Mouse (Mus musculus) forebrain, postnatal 0 days (tissue): ENCODE measurements around the gene Gm49369. TPM values are rescaled to one million over a fixed set of nuclear protein-coding genes. Genes with fewer than 3 reads are reported as not detected.

Experiments used
- ATAC-seq: fragments of 200-750 bp; cut with Nextera tagmentation; 2 replicates; pipeline ENCODE4 v1.8.0; 2017; ENCODE audit warnings: mild to moderate bottlenecking, moderate library complexity
- DNase-seq: peaks from one replicate; pipeline ENCODE4 v3.0.0-alpha.2; 2015
- H3K27ac ChIP-seq: fragments of 300-500 bp; sonication (generic); 2 replicates; pipeline ENCODE4 v1.5.1; 2014; ENCODE audit warnings: low read depth, mild to moderate bottlenecking, antibody characterized with exemption, low read length, moderate library complexity, mixed read lengths
- H3K27me3 ChIP-seq: fragments of 300-500 bp; sonication (generic); 2 replicates; pipeline ENCODE4 v1.6.1; 2014; ENCODE audit warnings: mild to moderate bottlenecking, low read length, mixed read lengths; ENCODE audit not compliant: insufficient read depth
- H3K36me3 ChIP-seq: fragments of 300-500 bp; sonication (generic); 2 replicates; pipeline ENCODE4 v1.6.1; 2014; ENCODE audit warnings: mild to moderate bottlenecking, moderate library complexity; ENCODE audit not compliant: insufficient read depth
- H3K4me1 ChIP-seq: fragments of 300-500 bp; sonication (generic); 2 replicates; pipeline ENCODE4 v1.6.1; 2014; ENCODE audit warnings: antibody characterized with exemption; ENCODE audit not compliant: insufficient read depth
- H3K4me2 ChIP-seq: fragments of 300-500 bp; sonication (generic); 2 replicates; pipeline ENCODE4 v1.6.1; 2014; ENCODE audit warnings: low read depth, mild to moderate bottlenecking, moderate library complexity
- H3K4me3 ChIP-seq: fragments of 300-500 bp; sonication (generic); 2 replicates; pipeline ENCODE4 v1.5.1; 2014; ENCODE audit warnings: low read depth, low read length, mixed read lengths
- H3K9ac ChIP-seq: fragments of 300-500 bp; sonication (generic); 2 replicates; pipeline ENCODE4 v1.6.1; 2014; ENCODE audit warnings: mild to moderate bottlenecking
- H3K9me3 ChIP-seq: fragments of 300-500 bp; sonication (generic); 2 replicates; pipeline ENCODE4 v1.6.1; 2016; ENCODE audit warnings: low read length
- CTCF ChIP-seq: sonication (generic); IDR thresholded peaks from 2 replicates; pipeline ENCODE4 v1.5.1; 2016; ENCODE audit warnings: antibody characterized with exemption, control low read depth, low read depth
- WGBS: fragments of 180-500 bp; shearing (Covaris S2); extraction: QIAGEN DNeasy Blood & Tissue Kit; methylation state at CpG from one replicate; pipeline ENCODE4 v1.1.7; 2014; 5-methylcytosine and 5-hydroxymethylcytosine counted together
- polyA plus RNA-seq: library from polyadenylated mRNA; unstranded; fragments of >200 nt; fragmentation: Nextera tagmentation; extraction: Ambion mirVana; gene quantifications from 2 replicates; pipeline ENCODE4 v1.2.1, GENCODE M21; 2015
- total RNA-seq: library from RNA; depleted of rRNA; stranded (reverse); fragments of >200 nt; gene quantifications from 2 replicates; pipeline ENCODE4 v1.2.3, GENCODE M21; 2014; rRNA removed

Gene Gm49369
- 21.2 and 45.2 TPM in 2 replicates for total RNA-seq
- polyA plus RNA-seq: 0.60 TPM in 1 of 2 replicates, not detected in the other

DNA sequence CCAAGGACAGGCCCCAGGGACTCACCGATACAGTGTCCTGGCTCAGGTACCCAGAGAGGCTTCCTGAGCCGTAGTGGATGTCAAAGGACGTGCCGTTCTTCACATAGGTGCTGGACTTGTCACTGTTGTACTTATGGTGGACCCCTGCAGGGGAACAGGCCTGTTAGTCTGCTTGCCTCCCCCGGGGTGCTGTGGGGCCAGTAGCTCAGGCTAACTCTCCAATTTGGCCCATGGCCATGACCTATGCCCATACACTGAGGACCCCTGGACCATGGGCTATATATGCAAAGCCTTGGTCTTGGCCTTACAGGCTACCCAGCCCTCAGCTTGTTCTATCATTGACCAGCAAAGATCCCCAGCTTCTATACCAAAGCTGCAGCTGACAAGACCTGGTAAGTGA, at the start of gene Gm49369:
Gene Gm49369 (minus strand): TSS at position 101 of the 400 bp plus-strand sequence.
- DNase-seq (no peak), ATAC-seq (no peak)
- no peaks in the 10 kb centered on the region for H3K9me3 ChIP-seq
- H3K4me3 ChIP-seq: no peak within 1 kb of the TSS
- H3K9ac ChIP-seq: no peak within 1 kb of the TSS
- H3K27me3 ChIP-seq: no peaks in the 10 kb centered on the region
- peaks cover 13% of the 10 kb centered on the region for H3K4me1 ChIP-seq
- H3K27ac ChIP-seq: no peak within 1 kb of the TSS
- H3K4me2 ChIP-seq: no peak within 1 kb of the TSS
- TF ChIP-seq CTCF: no peak
- H3K36me3 ChIP-seq: peaks cover 76% of the 10 kb centered on the region
- 97% methylated on average over 5 of the region's 5 CpGs for WGBS

DNA sequence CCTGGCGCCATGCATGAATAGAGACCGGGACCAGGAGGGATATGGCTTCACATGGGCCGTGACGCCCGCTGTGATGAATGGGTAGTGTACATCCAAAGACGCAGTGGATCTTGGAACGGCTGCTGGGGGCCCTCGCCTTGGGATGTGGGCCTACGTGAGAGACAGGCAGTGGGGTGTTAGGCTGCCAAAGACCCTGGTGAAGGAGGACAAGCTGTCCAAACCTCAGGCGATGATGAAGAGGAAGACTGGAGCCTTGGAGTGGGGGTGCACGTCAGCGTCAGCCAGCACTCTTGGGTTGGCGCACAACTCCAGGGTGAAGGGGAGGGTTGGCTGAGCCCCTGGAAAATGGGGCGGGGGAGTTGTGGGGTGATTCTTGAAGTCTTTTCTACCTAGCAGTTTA, 48.6 kb upstream of the Gm49369 start:
- Histone ChIP-seq H3K27me3 (no peaks in the 10 kb centered on the region), H3K9me3 (no peaks in the 10 kb centered on the region), H3K27ac (no peak overlapping the region), H3K4me3 (no peak overlapping the region), H3K9ac (no peak overlapping the region), H3K36me3 (no peaks in the 10 kb centered on the region), H3K4me2 (no peak overlapping the region), H3K4me1 (no peaks in the 10 kb centered on the region)
- WGBS: 86% methylated on average over 14 of the region's 14 CpGs
- no peak for ATAC-seq
- no peak for TF ChIP-seq CTCF
- no peak for DNase-seq

DNA sequence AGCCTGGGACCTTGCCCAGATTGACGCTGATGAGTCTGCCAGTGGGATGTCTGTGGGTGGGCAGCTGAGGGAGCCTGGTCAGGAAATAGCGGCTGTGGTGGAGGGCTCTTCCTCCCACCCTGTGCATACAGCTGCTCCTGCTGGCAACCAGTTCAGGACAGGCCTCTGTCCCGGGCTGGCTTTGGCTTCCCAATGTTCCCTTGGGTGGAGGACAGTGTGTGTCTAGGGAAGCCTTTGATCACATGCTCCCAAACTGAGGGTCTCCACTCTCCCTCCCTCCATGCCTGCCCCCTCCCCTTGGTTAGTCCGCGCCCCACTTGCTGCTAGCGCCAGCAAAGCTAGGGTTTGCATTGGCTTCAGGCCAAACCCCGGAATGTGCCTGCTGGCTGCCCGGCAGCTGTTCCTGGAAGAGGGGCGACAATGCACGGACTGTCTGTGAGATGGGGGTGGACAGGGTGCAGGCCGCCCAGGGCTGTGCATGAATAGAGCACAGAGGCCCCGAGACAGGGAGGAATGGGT, 47.8 kb upstream of the Gm49369 start:
- Histone ChIP-seq H3K27me3 (no peaks in the 10 kb centered on the region), H3K4me2 (no peak overlapping the region), H3K27ac (no peak overlapping the region), H3K4me1 (no peaks in the 10 kb centered on the region), H3K9me3 (no peaks in the 10 kb centered on the region), H3K36me3 (no peaks in the 10 kb centered on the region), H3K4me3 (no peak overlapping the region), H3K9ac (no peak overlapping the region)
- ATAC-seq (peak; percentile 85), DNase-seq (peak; percentile 66)
- 20% methylated on average over 12 of the region's 12 CpGs for WGBS
- TF ChIP-seq CTCF: no peak

DNA sequence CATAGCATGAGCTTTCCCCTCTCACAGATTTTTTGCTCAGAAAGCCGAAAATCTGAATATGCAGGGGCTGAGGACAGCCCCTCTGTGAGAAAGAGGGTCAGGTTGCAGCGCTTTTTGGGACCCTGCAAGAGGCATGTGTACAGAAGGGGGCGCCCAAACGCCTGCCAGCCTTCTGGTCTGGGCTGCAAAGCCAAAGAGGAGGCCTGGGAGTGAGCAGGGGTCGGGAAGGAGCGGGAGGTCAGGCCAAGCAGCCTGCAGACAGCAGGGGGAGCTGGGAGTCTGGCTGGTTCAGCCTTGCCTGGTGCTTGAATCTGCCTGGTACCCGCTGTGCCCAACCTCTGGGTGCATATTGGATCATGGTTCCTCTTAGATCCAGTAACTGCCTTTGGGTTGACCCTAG, 45.7 kb upstream of the Gm49369 start:
- peak; percentile 58 for TF ChIP-seq CTCF
- peak; percentile 59; the same call in 1 of the 2 replicates for ATAC-seq
- peak; percentile 27 for DNase-seq
- Histone ChIP-seq H3K27ac (no peak overlapping the region), H3K4me2 (no peak overlapping the region), H3K9ac (no peak overlapping the region), H3K4me3 (no peak overlapping the region), H3K36me3 (no peaks in the 10 kb centered on the region), H3K27me3 (no peaks in the 10 kb centered on the region), H3K4me1 (no peaks in the 10 kb centered on the region), H3K9me3 (no peaks in the 10 kb centered on the region)
- 9% methylated on average over 7 of the region's 7 CpGs for WGBS

DNA sequence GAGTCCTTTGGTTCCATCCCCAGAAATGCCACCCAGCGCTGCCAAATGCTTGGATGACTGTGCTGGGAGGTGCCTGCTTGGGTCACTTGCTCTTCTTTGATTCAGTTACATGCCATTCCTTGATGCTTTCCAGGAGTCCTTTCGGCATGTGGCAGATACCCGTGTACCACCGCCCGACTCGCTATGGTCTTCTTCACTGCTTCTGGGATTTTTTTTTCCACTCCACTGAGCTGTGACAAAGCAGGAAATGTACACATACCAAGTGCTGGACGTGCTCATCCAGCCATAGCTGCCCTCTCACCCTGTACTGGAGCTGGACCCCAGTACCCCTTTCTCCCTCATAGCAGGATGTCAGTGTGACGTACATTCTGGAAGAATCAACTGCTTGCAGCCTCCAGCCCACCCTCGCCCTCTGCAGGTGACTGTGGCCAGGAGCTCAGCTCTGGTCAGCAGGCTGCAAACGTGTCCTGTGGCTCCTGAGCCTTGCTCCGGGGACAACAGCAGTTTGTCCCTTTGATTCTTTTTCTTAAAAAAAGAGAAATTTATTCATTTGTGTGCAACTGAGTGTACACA, 43.3 kb upstream of the Gm49369 start:
- no peak overlapping the region for H3K4me3 ChIP-seq
- peak; percentile 38 for TF ChIP-seq CTCF
- H3K4me2 ChIP-seq: no peak overlapping the region
- H3K9ac ChIP-seq: no peak overlapping the region
- no peaks in the 10 kb centered on the region for H3K27me3 ChIP-seq
- ATAC-seq (no peak), DNase-seq (no peak)
- WGBS: 58% methylated on average over 11 of the region's 11 CpGs
- no peaks in the 10 kb centered on the region for H3K4me1 ChIP-seq
- H3K27ac ChIP-seq: no peak overlapping the region
- H3K36me3 ChIP-seq: no peaks in the 10 kb centered on the region
- no peaks in the 10 kb centered on the region for H3K9me3 ChIP-seq

DNA sequence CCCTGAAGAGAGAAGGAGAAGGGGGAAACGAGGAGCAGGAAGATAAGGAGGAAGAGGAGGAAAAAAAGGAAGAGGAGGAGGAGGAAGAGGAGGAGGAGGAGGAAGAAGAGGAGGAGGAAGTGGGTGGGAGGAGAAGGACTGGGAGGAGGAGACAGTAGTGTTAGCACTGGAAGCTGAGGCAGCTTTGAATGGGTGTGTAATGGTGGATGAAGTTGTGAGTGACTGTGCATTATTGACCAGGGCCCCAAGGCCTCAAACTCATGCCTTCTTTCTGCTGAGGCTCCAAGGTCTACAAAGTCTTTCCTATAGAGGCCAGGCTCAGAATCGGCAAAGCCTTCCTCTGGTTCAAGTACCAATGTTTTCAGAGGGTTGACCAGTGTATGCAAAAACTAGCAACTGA, 39.4 kb upstream of the Gm49369 start:
- WGBS: 78% methylated on average over 2 of the region's 2 CpGs
- Histone ChIP-seq H3K9me3 (no peaks in the 10 kb centered on the region), H3K27ac (no peak overlapping the region), H3K4me3 (no peak overlapping the region), H3K4me2 (no peak overlapping the region), H3K27me3 (no peaks in the 10 kb centered on the region), H3K9ac (no peak overlapping the region), H3K36me3 (no peaks in the 10 kb centered on the region), H3K4me1 (no peaks in the 10 kb centered on the region)
- DNase-seq (no peak), ATAC-seq (no peak)
- no peak for TF ChIP-seq CTCF

DNA sequence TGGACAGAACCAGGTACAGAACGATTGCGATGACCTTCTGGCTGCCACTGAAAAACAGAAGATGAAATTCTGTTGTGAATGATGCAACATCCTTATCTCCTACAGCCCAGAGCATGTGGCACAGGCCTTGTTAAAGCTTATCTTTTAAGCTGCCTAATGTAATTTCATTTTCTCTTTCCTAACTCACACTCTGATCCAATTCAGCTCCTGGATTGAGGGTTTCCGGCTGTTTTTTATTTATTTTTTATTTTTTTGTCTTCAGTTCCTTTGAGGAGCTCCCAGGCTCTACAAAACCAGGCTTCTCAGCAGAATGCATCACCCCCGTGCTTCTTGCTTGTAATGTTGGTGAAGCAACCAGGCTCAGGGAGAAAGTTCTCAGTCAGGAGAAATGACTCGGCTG, 37.4 kb upstream of the Gm49369 start:
- TF ChIP-seq CTCF: no peak
- WGBS: 87% methylated on average over 5 of the region's 5 CpGs
- H3K4me1 ChIP-seq: no peaks in the 10 kb centered on the region
- no peak overlapping the region for H3K9ac ChIP-seq
- H3K36me3 ChIP-seq: no peaks in the 10 kb centered on the region
- H3K9me3 ChIP-seq: no peaks in the 10 kb centered on the region
- H3K4me3 ChIP-seq: no peak overlapping the region
- DNase-seq (no peak), ATAC-seq (no peak)
- H3K4me2 ChIP-seq: no peak overlapping the region
- no peaks in the 10 kb centered on the region for H3K27me3 ChIP-seq
- H3K27ac ChIP-seq: no peak overlapping the region
